Mouse (Mus musculus): Measurements from ENCODE around the gene Prkd2. TPM values are rescaled to one million over a fixed set of nuclear protein-coding genes. Genes with fewer than 3 reads are reported as not detected.

Prkd2 gene
- polyA plus RNA-seq, 1 experiment, result 4.7 TPM

DNA sequence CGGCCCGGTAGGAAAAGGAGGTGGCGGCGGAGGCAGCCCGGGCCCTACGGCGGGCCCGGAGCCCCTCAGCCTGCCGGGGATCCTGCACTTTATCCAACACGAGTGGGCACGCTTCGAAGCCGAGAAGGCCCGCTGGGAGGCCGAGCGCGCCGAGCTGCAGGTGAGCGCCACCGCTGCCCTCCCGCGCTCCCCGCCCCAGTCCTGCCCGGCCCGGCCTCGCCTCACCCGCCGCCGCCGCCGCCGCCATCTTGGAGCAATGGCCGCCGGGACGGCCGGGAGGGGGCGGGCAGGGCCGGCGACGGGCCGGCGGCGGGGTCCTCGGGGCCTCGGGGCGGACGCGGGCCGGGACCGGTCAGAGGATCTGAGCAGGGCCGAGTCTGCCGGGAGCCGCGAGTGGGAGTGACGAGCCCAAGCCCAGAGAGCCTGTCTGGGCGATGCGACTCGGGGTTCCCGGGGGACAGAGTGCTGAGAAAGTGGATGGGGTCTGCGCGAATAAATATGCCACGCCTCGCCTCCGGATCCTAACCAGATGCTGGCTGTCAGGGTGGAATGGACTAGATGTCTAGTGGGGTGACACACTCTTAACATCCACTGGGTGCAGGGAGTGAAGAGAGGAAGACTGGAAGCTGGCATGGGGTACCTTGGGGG, 26.1 kb upstream of the Prkd2 start, which contains the start of gene Fkrp:
Gene Fkrp, minus strand, starts transcription at position 258 of the 648 bp plus-strand sequence.
- TF ChIP-seq SRF (IDR thresholded peaks at IDR 0.05; ENCODE audit: control insufficient read depth, insufficient read length, low read depth) (no peak), CEBPB (IDR thresholded peaks at IDR 0.05; ENCODE audit: insufficient read depth, poor library complexity, severe bottlenecking) (no peak), REST (IDR thresholded peaks at IDR 0.05; ENCODE audit: insufficient read depth, insufficient read length) (no peak), POLR2A (IDR thresholded peaks at IDR 0.05; ENCODE audit: insufficient read length, low read depth) (peak; percentile 67), MYOD1 (IDR thresholded peaks at IDR 0.05; ENCODE audit: control insufficient read depth in 1 of 3, insufficient read length in 2 of 3, low read depth in 2 of 3) (no peak), TCF3 (IDR thresholded peaks at IDR 0.05; ENCODE audit: insufficient read length, low read depth) (no peak)
- Histone ChIP-seq H3K4me2 (ENCODE audit: low read depth) (peak within 1 kb of the TSS; percentile 86), H3ac (ENCODE audit: control insufficient read depth, insufficient read length) (peak within 1 kb of the TSS; percentile 99), H3K36me3 (ENCODE audit: control insufficient read depth, insufficient read depth) (peaks cover 4% of the 10 kb centered on the region), H3K79me2 (ENCODE audit: control insufficient read depth, insufficient read depth) (peaks cover 54% of the 10 kb centered on the region), H3K4me3 (peak within 1 kb of the TSS; percentile 87), H3K27me3 (ENCODE audit: control insufficient read depth, insufficient read depth, insufficient read length) (no peaks in the 10 kb centered on the region)

DNA sequence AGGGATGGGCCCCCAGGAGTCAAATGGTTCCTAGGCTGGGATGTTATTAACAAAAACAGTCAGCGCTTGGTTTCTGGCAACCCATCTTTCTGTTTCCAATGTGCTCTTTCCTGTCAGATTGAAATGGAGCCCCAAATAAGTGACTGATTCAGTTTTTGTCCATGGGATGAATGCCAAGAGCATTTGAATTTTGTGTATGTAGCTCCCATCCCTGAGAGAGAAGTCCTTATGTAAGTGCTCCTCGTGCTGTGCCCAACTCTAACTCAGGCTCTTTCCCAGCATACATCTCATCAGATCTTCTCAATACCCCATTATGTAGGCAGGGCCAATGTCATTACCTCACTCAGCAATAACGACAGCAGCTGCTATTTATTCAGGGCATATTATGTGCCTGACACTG, 25.0 kb upstream of the Prkd2 start:
- peak overlapping the region; percentile 99 for H3ac ChIP-seq (ENCODE audit: control insufficient read depth, insufficient read length)
- no peak for TF ChIP-seq REST (IDR thresholded peaks at IDR 0.05; ENCODE audit: insufficient read depth, insufficient read length)
- TF ChIP-seq USF1 (IDR thresholded peaks at IDR 0.05; ENCODE audit: low read depth), result no peak
- no peak for TF ChIP-seq SRF (IDR thresholded peaks at IDR 0.05; ENCODE audit: control insufficient read depth, insufficient read length, low read depth)
- TF ChIP-seq MYOG (IDR thresholded peaks at IDR 0.05; ENCODE audit: control insufficient read depth in 1 of 3, insufficient read depth in 1 of 3, insufficient read length in 2 of 3, low read depth in 2 of 3), result no peak
- no peak for TF ChIP-seq MYOD1 (IDR thresholded peaks at IDR 0.05; ENCODE audit: control insufficient read depth in 1 of 3, insufficient read length in 2 of 3, low read depth in 2 of 3)
- TF ChIP-seq TCF3 (IDR thresholded peaks at IDR 0.05; ENCODE audit: insufficient read length, low read depth), result no peak
- no peak for TF ChIP-seq CEBPB (IDR thresholded peaks at IDR 0.05; ENCODE audit: insufficient read depth, poor library complexity, severe bottlenecking)
- no peak for TF ChIP-seq MAX (IDR thresholded peaks at IDR 0.05; ENCODE audit: low read depth)
- H3K36me3 ChIP-seq (ENCODE audit: control insufficient read depth, insufficient read depth), result peaks cover 4% of the 10 kb centered on the region
- H3K4me3 ChIP-seq, result peak overlapping the region; percentile 87
- peaks cover 65% of the 10 kb centered on the region for H3K79me2 ChIP-seq (ENCODE audit: control insufficient read depth, insufficient read depth)
- H3K27me3 ChIP-seq (ENCODE audit: control insufficient read depth, insufficient read depth, insufficient read length), result no peaks in the 10 kb centered on the region
- H3K4me2 ChIP-seq (ENCODE audit: low read depth), result peak overlapping the region; percentile 86

DNA sequence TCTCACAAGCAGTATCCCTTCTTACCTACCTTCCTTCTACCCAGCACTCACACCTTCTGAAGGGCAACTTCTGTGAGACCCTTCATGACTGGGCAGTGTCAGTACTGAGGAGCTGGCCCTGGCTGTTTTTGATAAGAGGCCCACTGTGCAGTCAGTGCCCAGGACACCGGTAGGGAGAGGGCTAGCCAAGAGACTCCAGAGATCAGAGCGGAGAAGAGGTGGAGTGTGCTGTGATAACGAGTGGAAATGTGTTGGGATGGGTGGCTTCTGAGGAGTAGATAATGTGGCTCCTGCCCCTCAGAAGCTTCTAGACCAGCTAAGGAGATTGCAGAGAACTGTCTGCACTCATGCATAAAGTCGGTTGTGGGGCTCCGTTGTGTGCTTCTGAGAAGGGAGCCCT, 22.9 kb upstream of the Prkd2 start:
- no peak overlapping the region for H3ac ChIP-seq (ENCODE audit: control insufficient read depth, insufficient read length)
- H3K79me2 ChIP-seq (ENCODE audit: control insufficient read depth, insufficient read depth), result peaks cover 71% of the 10 kb centered on the region
- TF ChIP-seq POLR2AphosphoS2 (IDR thresholded peaks at IDR 0.05; ENCODE audit: insufficient read length, low read depth) (no peak), POLR2A (IDR thresholded peaks at IDR 0.05; ENCODE audit: insufficient read length, low read depth) (no peak), USF1 (IDR thresholded peaks at IDR 0.05; ENCODE audit: low read depth) (no peak), MYOD1 (IDR thresholded peaks at IDR 0.05; ENCODE audit: control insufficient read depth in 1 of 3, insufficient read length in 2 of 3, low read depth in 2 of 3) (no peak), TCF12 (IDR thresholded peaks at IDR 0.05; ENCODE audit: insufficient read depth, poor library complexity, severe bottlenecking) (no peak), E2F4 (IDR thresholded peaks at IDR 0.05; ENCODE audit: insufficient read depth) (no peak), CEBPB (IDR thresholded peaks at IDR 0.05; ENCODE audit: insufficient read depth, poor library complexity, severe bottlenecking) (no peak), MAX (IDR thresholded peaks at IDR 0.05; ENCODE audit: low read depth) (no peak), TCF3 (IDR thresholded peaks at IDR 0.05; ENCODE audit: insufficient read length, low read depth) (no peak), MYOG (IDR thresholded peaks at IDR 0.05; ENCODE audit: control insufficient read depth in 1 of 3, insufficient read depth in 1 of 3, insufficient read length in 2 of 3, low read depth in 2 of 3) (no peak), REST (IDR thresholded peaks at IDR 0.05; ENCODE audit: insufficient read depth, insufficient read length) (no peak), SRF (IDR thresholded peaks at IDR 0.05; ENCODE audit: control insufficient read depth, insufficient read length, low read depth) (no peak)
- H3K4me3 ChIP-seq, result no peak overlapping the region
- no peaks in the 10 kb centered on the region for H3K27me3 ChIP-seq (ENCODE audit: control insufficient read depth, insufficient read depth, insufficient read length)
- H3K4me2 ChIP-seq (ENCODE audit: low read depth), result no peak overlapping the region
- H3K36me3 ChIP-seq (ENCODE audit: control insufficient read depth, insufficient read depth), result no peaks in the 10 kb centered on the region

DNA sequence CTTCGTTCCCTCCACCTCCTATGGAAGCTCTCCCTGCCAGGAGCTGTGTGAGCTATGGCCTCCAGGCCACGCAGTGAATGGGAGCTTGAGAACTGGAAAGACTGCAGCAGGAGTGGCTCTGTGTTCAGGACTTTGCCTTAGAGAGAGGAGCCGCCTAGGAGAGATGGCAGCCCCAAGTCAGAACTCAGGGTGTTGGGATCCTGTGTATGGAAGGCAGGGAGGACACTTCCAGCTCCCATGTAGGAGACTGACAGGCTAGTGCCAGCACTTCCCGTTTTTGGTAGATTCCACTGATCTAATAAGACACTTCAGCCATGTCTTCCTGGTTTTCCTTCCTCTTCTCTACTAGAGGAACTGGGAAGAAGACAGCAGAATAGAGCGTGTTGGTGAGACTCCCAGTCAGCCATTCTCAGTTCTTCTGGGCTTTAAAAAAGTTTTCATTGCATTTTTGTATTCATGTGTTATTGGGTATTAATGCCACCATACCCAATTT, 22.4 kb upstream of the Prkd2 start:
- TF ChIP-seq SRF (IDR thresholded peaks at IDR 0.05; ENCODE audit: control insufficient read depth, insufficient read length, low read depth) (no peak), MYOD1 (IDR thresholded peaks at IDR 0.05; ENCODE audit: control insufficient read depth in 1 of 3, insufficient read length in 2 of 3, low read depth in 2 of 3) (no peak), E2F4 (IDR thresholded peaks at IDR 0.05; ENCODE audit: insufficient read depth) (no peak), REST (IDR thresholded peaks at IDR 0.05; ENCODE audit: insufficient read depth, insufficient read length) (no peak)
- H3K4me2 ChIP-seq (ENCODE audit: low read depth), result no peak overlapping the region
- H3ac ChIP-seq (ENCODE audit: control insufficient read depth, insufficient read length), result no peak overlapping the region

DNA sequence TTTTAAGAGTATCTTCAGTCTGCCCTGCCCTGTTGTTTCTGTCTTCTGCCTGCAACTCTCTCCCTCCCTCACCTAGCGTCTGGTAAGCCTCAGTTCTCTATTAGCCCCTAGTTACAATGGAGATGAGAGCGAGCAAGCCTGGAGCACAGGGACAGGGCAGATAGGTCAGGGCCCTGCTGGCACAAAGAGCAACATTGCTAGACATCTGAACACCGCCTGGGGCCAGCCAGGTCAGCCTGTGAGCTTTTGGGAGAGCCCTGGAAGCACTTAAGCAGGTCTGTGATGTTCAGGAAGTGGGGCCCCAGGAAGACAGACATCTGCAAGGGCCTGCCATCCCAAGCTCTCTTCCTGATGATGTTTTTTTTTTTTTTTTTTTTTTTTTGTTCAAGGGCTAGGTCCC, 21.6 kb upstream of the Prkd2 start:
- no peak overlapping the region for H3K4me2 ChIP-seq (ENCODE audit: low read depth)
- no peak overlapping the region for H3ac ChIP-seq (ENCODE audit: control insufficient read depth, insufficient read length)
- TF ChIP-seq CEBPB (IDR thresholded peaks at IDR 0.05; ENCODE audit: insufficient read depth, poor library complexity, severe bottlenecking) (no peak), TCF3 (IDR thresholded peaks at IDR 0.05; ENCODE audit: insufficient read length, low read depth) (no peak), MAX (IDR thresholded peaks at IDR 0.05; ENCODE audit: low read depth) (no peak), POLR2A (IDR thresholded peaks at IDR 0.05; ENCODE audit: insufficient read length, low read depth) (no peak), POLR2AphosphoS2 (IDR thresholded peaks at IDR 0.05; ENCODE audit: insufficient read length, low read depth) (no peak), SRF (IDR thresholded peaks at IDR 0.05; ENCODE audit: control insufficient read depth, insufficient read length, low read depth) (no peak), MYOG (IDR thresholded peaks at IDR 0.05; ENCODE audit: control insufficient read depth in 1 of 3, insufficient read depth in 1 of 3, insufficient read length in 2 of 3, low read depth in 2 of 3) (no peak), TCF12 (IDR thresholded peaks at IDR 0.05; ENCODE audit: insufficient read depth, poor library complexity, severe bottlenecking) (no peak), REST (IDR thresholded peaks at IDR 0.05; ENCODE audit: insufficient read depth, insufficient read length) (no peak), E2F4 (IDR thresholded peaks at IDR 0.05; ENCODE audit: insufficient read depth) (no peak), MYOD1 (IDR thresholded peaks at IDR 0.05; ENCODE audit: control insufficient read depth in 1 of 3, insufficient read length in 2 of 3, low read depth in 2 of 3) (no peak), USF1 (IDR thresholded peaks at IDR 0.05; ENCODE audit: low read depth) (no peak)
- no peaks in the 10 kb centered on the region for H3K36me3 ChIP-seq (ENCODE audit: control insufficient read depth, insufficient read depth)
- H3K4me3 ChIP-seq, result no peak overlapping the region
- H3K79me2 ChIP-seq (ENCODE audit: control insufficient read depth, insufficient read depth), result peaks cover 67% of the 10 kb centered on the region
- no peaks in the 10 kb centered on the region for H3K27me3 ChIP-seq (ENCODE audit: control insufficient read depth, insufficient read depth, insufficient read length)

More for the DNA sequence above, 22.4 kb upstream of the Prkd2 start:
- Histone ChIP-seq H3K27me3 (ENCODE audit: control insufficient read depth, insufficient read depth, insufficient read length) (no peaks in the 10 kb centered on the region), H3K79me2 (ENCODE audit: control insufficient read depth, insufficient read depth) (peaks cover 71% of the 10 kb centered on the region), H3K4me3 (no peak overlapping the region), H3K36me3 (ENCODE audit: control insufficient read depth, insufficient read depth) (no peaks in the 10 kb centered on the region)
